In genomic region chr2:34425573-34426223, GRCm38 (mm10) we compare ENCODE assay signal across 17 mouse cellular contexts. TPM values are rescaled to one million over a fixed set of nuclear protein-coding genes. Genes with fewer than 3 reads are reported as not detected.
A peak's percentile ranks its signal among the peaks of the same experiment; 100 is the strongest.
DNase-seq lines count a peak whose midpoint lies in the region; ATAC-seq lines count a peak whose summit lies in the region.
"Had no signal": no experiment of that assay in that cellular context is flagged by ENCODE, and none has a peak within 500 bp of the region (broad histone marks: within the 10 kb centered on the region; RNA-seq: fewer than 3 reads in every experiment).

No protein-coding gene starts in this region.

- no peaks in the 10 kb centered on the region; the same call in 1 of the 2 replicates for H3K4me1 ChIP-seq in intestine, embryonic 16.5 days (ENCODE audit: control insufficient read depth, insufficient read depth, low read length)
- H3K4me1 ChIP-seq: heart, embryonic 12.5 days; hindbrain, embryonic 15.5 days; neural tube, embryonic 13.5 days had no signal

- peak; percentile 37 for DNase-seq in heart, adult 11 months
- DNase-seq in heart, adult 8-10 months (ENCODE audit: low spot score): no peak
- DNase-seq in adipocyte (ENCODE audit: low spot score): peak; percentile 47
- peak; percentile 24 to 42 for DNase-seq in kidney, postnatal 25 days
- DNase-seq in lung, postnatal 10 days: peak; percentile 31
- no peak for DNase-seq in spleen, adult 18-20 months
- no peak for DNase-seq in cerebellum, postnatal 25 days
- DNase-seq: adrenal gland, postnatal 36 days; cerebellum, adult 2 months; gastrocnemius, postnatal 14 days had no signal

- WGBS in intestine, embryonic 16.5 days: 80% methylated on average over 4 of the region's 4 CpGs

- ATAC-seq in intestine, embryonic 16.5 days: no peak
- ATAC-seq: intestine, postnatal 0 days had no signal

- H3K9ac ChIP-seq in intestine, embryonic 16.5 days (ENCODE audit: low read depth, low read length): no peak overlapping the region
- H3K9ac ChIP-seq: embryonic facial prominence, embryonic 13.5 days; heart, embryonic 12.5 days; hindbrain, embryonic 15.5 days; limb, embryonic 15.5 days; neural tube, embryonic 13.5 days had no signal

- H3K27me3 ChIP-seq in intestine, embryonic 16.5 days (replicated peaks; ENCODE audit: control insufficient read depth, insufficient read depth, low read length): no peaks in the 10 kb centered on the region
- H3K27me3 ChIP-seq: embryonic facial prominence, embryonic 13.5 days; heart, embryonic 12.5 days; hindbrain, embryonic 15.5 days; limb, embryonic 15.5 days; neural tube, embryonic 13.5 days had no signal

- no peak overlapping the region for H3K4me3 ChIP-seq in intestine, embryonic 16.5 days (ENCODE audit: low read length)
- H3K4me3 ChIP-seq: embryonic facial prominence, embryonic 13.5 days; heart, embryonic 12.5 days; hindbrain, embryonic 15.5 days; limb, embryonic 15.5 days; neural tube, embryonic 13.5 days had no signal

- no peaks in the 10 kb centered on the region for H3K36me3 ChIP-seq in intestine, embryonic 16.5 days (ENCODE audit: control insufficient read depth, insufficient read depth, low read length)
- H3K36me3 ChIP-seq: hindbrain, embryonic 15.5 days; limb, embryonic 15.5 days had no signal

- no peaks in the 10 kb centered on the region for H3K9me3 ChIP-seq in intestine, embryonic 16.5 days (ENCODE audit: control insufficient read depth, low read length)
- H3K9me3 ChIP-seq: embryonic facial prominence, embryonic 13.5 days; heart, embryonic 12.5 days; hindbrain, embryonic 15.5 days; limb, embryonic 15.5 days; neural tube, embryonic 13.5 days had no signal

- H3K27ac ChIP-seq in intestine, embryonic 16.5 days (ENCODE audit: low read length): no peak overlapping the region
- H3K27ac ChIP-seq: embryonic facial prominence, embryonic 13.5 days; hindbrain, embryonic 15.5 days; limb, embryonic 15.5 days; neural tube, embryonic 13.5 days had no signal

- H3K4me2 ChIP-seq in intestine, embryonic 16.5 days (ENCODE audit: low read depth, low read length): no peak overlapping the region
- H3K4me2 ChIP-seq: embryonic facial prominence, embryonic 13.5 days; heart, embryonic 12.5 days; hindbrain, embryonic 15.5 days; limb, embryonic 15.5 days; neural tube, embryonic 13.5 days had no signal

RNA-seq across cellular contexts. Expression of gene Mapkap1, which starts 19.1 kb away (rescaled TPM):
- total RNA-seq in heart, adult 8-10 months (2022): 10 to 100 TPM; 60.5 to 73.6 (median 68.7) TPM
- polyA plus RNA-seq in intestine, embryonic 16.5 days (2015; fragmentation: Nextera tagmentation; extraction: Ambion mirVana): 72.9 and 76.6 TPM in 2 replicates

RNA-seq across cellular contexts. Expression of gene Pbx3, which starts 52.8 kb away (rescaled TPM):
- 10 to 100 TPM in 2 of 4 experiments, 1 to 10 TPM in 2; 7.8 to 11.4 (median 10.0) TPM for total RNA-seq in heart, adult 8-10 months (2022)
- polyA plus RNA-seq in intestine, embryonic 16.5 days (2015; fragmentation: Nextera tagmentation; extraction: Ambion mirVana): 12.5 TPM in 2 replicates

Comparison
In these comparisons a context has a peak if more than half of its experiments do, and no peak if none do; other contexts are left out.
1. DNase-seq: peak in heart, adult 11 months (single experiment), adipocyte (single experiment), kidney, postnatal 25 days (2 of 2) and lung, postnatal 10 days (single experiment); none in heart, adult 8-10 months (single experiment), spleen, adult 18-20 months (0 of 2) and cerebellum, postnatal 25 days (0 of 2).